Mouse (Mus musculus): ENCODE results near the gene Zfp335.
A peak's percentile ranks its signal among the peaks of the same experiment; 100 is the strongest.

DNA sequence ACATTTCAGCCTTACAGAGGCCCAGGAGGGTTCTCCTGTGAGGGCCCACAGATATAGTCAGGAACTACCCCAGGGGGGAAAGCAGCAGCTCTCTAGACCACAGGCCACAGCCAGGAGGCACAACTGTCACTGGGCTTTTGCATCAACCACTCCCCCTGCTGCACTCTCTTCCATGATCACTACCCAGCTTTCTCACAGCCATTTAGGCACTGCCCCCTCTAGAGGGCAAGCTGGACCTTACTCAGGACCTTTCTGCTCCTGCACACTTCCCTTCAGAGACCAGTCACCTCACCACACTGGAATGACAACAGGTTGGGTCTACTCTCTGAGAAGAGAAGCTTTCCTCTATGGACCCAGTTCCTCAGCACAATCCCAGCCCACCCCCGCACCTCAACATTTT is 2.0 kb downstream of the Zfp335 start:
- peak; percentile 59; the same call in 1 of the 2 replicates for TF ChIP-seq CTCF (IDR thresholded peaks at IDR 0.05; ENCODE audit: insufficient read depth, low read length)
- no peak for TF ChIP-seq POLR2A (IDR thresholded peaks at IDR 0.05; ENCODE audit: borderline replicate concordance, extremely low read depth, low read depth, low read length)
